Mouse (Mus musculus) spleen, adult 2 months (tissue): ENCODE measurements around the gene Dnaja3. TPM values are rescaled to one million over a fixed set of nuclear protein-coding genes. Genes with fewer than 3 reads are reported as not detected.

Experiments used
- DNase-seq, 2 experiments: peaks; one replicate each; pipeline versions ENCODE4 v3.0.0 to v3.0.0-alpha.2; 2012 to 2021; ENCODE audit warnings: low spot score in 2 of 2, low read depth in 1 of 2
- H3K27ac ChIP-seq: fragments of 200-500 bp; 2 replicates; pipeline ENCODE4 v1.5.1; 2012; ENCODE audit warnings: low read length, inconsistent platforms; ENCODE audit not compliant: insufficient read depth
- H3K27me3 ChIP-seq: fragments of 200-500 bp; 2 replicates; pipeline ENCODE4 v1.6.1; 2012; ENCODE audit warnings: mild to moderate bottlenecking, moderate library complexity, low read length, inconsistent platforms; ENCODE audit not compliant: control insufficient read depth, insufficient read depth
- H3K36me3 ChIP-seq: fragments of 200-500 bp; 2 replicates; pipeline ENCODE4 v1.6.1; 2012; ENCODE audit warnings: mild to moderate bottlenecking, low read length, inconsistent platforms; ENCODE audit not compliant: control insufficient read depth, insufficient read depth
- H3K4me1 ChIP-seq: fragments of 200-500 bp; 2 replicates; pipeline ENCODE4 v1.6.1; 2011; ENCODE audit warnings: inconsistent platforms; ENCODE audit not compliant: control insufficient read depth, insufficient read depth, insufficient read length
- H3K4me3 ChIP-seq: fragments of 200-500 bp; 2 replicates; pipeline ENCODE4 v1.5.1; 2011; ENCODE audit warnings: mild to moderate bottlenecking, inconsistent platforms; ENCODE audit not compliant: insufficient read depth, insufficient read length; ENCODE audit errors: extremely low read depth
- CTCF ChIP-seq: fragments of 200-500 bp; IDR thresholded peaks from 2 replicates; pipeline ENCODE4 v1.5.1; 2011; ENCODE audit warnings: mild to moderate bottlenecking, inconsistent platforms; ENCODE audit not compliant: insufficient read depth, insufficient read length, insufficient replicate concordance; ENCODE audit errors: extremely low read depth
- POLR2A ChIP-seq: fragments of 200-500 bp; IDR thresholded peaks from 2 replicates; pipeline ENCODE4 v1.6.1; 2011; ENCODE audit warnings: low read depth, low read length, inconsistent platforms
- WGBS: fragments of 180-500 bp; shearing (Covaris S2); methylation state at CpG from one replicate; pipeline ENCODE4 v1.1.7; 2018; 5-methylcytosine and 5-hydroxymethylcytosine counted together
- polyA plus RNA-seq: library from polyadenylated mRNA; depleted of rRNA; stranded (reverse); fragments of >200 nt; gene quantifications from 2 replicates; pipeline ENCODE4 v1.2.3, GENCODE M21; 2012

The Dnaja3 gene
- polyA plus RNA-seq, 1 experiment = 11.0 TPM

- no peaks in the 10 kb centered on the region for H3K27me3 ChIP-seq
- H3K4me1 ChIP-seq = peaks cover 13% of the 10 kb centered on the region
- 4% methylated on average over 35 of the region's 35 CpGs for WGBS
- H3K27ac ChIP-seq = peak within 1 kb of the TSS; percentile 92
- peak; percentile 76 to 95 for DNase-seq
- no peaks in the 10 kb centered on the region for H3K36me3 ChIP-seq
- no peak for TF ChIP-seq CTCF
- peak; percentile 95 for TF ChIP-seq POLR2A
- peak within 1 kb of the TSS; percentile 97 for H3K4me3 ChIP-seq
Observed at GRCm38 (mm10) chr16:4725780-4726527, 86.2 kb downstream of the Dnaja3 start, which contains the start of gene Hmox2. Gene Hmox2, plus strand, starts transcription at chr16:4726361.

GRCm38 (mm10) chr16:4726528-4727128, 86.8 kb downstream of the Dnaja3 start:
- H3K27ac ChIP-seq = peak overlapping the region; percentile 92
- no peaks in the 10 kb centered on the region for H3K36me3 ChIP-seq
- under 1% methylated on average over 40 of the region's 40 CpGs for WGBS
- no peaks in the 10 kb centered on the region for H3K27me3 ChIP-seq
- peaks cover 16% of the 10 kb centered on the region for H3K4me1 ChIP-seq
- DNase-seq = peak in 1 of 2 experiments; percentile 47
- H3K4me3 ChIP-seq = peak overlapping the region; percentile 97
- no peak for TF ChIP-seq CTCF

- Histone ChIP-seq H3K36me3 (no peaks in the 10 kb centered on the region), H3K4me3 (no peak overlapping the region), H3K27me3 (no peaks in the 10 kb centered on the region), H3K27ac (no peak overlapping the region), H3K4me1 (peaks cover 14% of the 10 kb centered on the region)
- TF ChIP-seq POLR2A (no peak), CTCF (no peak)
- no peak for DNase-seq
- WGBS = 70% methylated on average over 1 of the region's 1 CpGs
Observed at GRCm38 (mm10) chr16:4727526-4727925, 87.7 kb downstream of the Dnaja3 start.

- Histone ChIP-seq H3K4me3 (no peak overlapping the region), H3K36me3 (no peaks in the 10 kb centered on the region), H3K27ac (no peak overlapping the region), H3K4me1 (peaks cover 10% of the 10 kb centered on the region), H3K27me3 (no peaks in the 10 kb centered on the region)
- WGBS = 4% methylated on average over 1 of the region's 1 CpGs
- no peak for TF ChIP-seq POLR2A
- TF ChIP-seq CTCF = no peak
- DNase-seq = no peak
Observed at GRCm38 (mm10) chr16:4727963-4728362, 88.2 kb downstream of the Dnaja3 start.

GRCm38 (mm10) chr16:4730776-4731358, 91.1 kb downstream of the Dnaja3 start:
- no peak for TF ChIP-seq CTCF
- TF ChIP-seq POLR2A = no peak
- WGBS = 67% methylated on average over 3 of the region's 3 CpGs

GRCm38 (mm10) chr16:4736262-4736661, 96.5 kb downstream of the Dnaja3 start:
- Histone ChIP-seq H3K27me3 (no peaks in the 10 kb centered on the region), H3K27ac (no peak overlapping the region), H3K4me3 (no peak overlapping the region), H3K36me3 (0 out of 2 replicates have a peak, but pooled peaks cover 1% of the 10 kb centered on the region), H3K4me1 (peaks cover 9% of the 10 kb centered on the region; the same call in 1 of the 2 replicates)
- 32% methylated on average over 2 of the region's 2 CpGs for WGBS
- no peak for TF ChIP-seq POLR2A
- no peak for TF ChIP-seq CTCF
- DNase-seq = no peak

More at GRCm38 (mm10) chr16:4730776-4731358, 91.1 kb downstream of the Dnaja3 start:
- no peak for DNase-seq
- no peaks in the 10 kb centered on the region for H3K36me3 ChIP-seq
- H3K4me1 ChIP-seq = peaks cover 10% of the 10 kb centered on the region
- H3K4me3 ChIP-seq = no peak overlapping the region
- no peak overlapping the region for H3K27ac ChIP-seq
- H3K27me3 ChIP-seq = no peaks in the 10 kb centered on the region
